Mouse (Mus musculus): ENCODE results near the gene Hecw2.

Hecw2 gene

DNA sequence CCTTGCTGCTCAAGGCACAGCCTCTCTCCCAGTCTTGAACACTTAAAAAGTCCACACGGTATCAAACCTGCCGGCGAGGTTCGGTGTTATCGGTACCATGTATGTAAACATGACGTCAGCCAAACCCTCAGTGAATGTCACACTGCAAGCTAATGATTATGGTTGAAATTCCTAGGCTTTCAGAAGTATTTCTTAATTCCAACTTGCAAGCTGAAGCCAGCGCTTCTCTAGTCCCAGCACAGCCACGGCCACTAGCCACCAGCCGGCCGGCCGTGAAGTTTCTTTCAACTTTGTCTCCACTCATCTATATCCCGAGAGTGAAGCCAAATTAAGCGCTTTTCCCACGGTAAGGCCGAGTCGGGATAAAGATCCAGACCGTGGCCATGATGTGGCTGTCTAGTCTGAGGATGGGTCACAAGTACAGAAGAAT lies 410.7 kb downstream of the Hecw2 start:
- peak in 1 of 2 experiments; percentile 22 for DNase-seq (ENCODE audit: low spot score in 2 of 2)

DNA sequence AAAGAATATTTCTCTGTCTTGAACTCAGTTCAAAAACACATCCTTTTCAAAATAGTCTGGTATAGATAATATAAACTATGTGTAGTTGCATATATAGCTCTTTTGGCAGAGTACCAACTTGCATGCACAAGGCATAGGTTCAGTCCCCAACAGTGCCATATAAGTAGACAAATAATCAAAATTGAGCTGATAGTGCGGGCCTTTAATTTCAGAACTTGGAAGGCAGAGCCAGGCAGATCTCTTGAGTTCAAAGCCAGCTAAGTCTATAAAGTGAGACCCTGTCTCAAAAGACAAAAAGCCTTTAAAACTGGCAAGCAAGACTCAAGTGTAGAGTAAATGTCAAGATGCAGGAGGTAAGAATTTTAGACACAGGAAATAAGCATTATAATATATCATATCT lies 412.0 kb downstream of the Hecw2 start:
- no peak for DNase-seq (ENCODE audit: low spot score in 2 of 2)

DNA sequence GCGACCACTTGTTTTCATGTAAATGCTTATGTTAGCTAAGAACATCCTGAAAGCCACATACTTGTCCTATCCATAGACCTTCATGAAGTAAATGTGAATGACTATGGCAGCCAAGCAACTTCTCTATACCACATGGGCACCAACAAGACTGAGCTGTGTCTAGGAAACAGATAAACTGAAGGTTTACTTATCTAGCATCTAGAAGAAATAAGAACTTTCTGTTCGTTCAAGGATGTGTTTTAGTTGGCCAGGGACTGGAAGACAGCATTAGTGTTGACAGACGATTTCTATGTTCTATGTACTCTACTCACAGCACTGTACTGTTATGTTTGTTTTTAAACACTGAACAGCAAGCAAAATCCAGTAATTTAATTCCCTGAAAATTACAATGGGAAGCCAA lies 412.9 kb downstream of the Hecw2 start:
- no peak for DNase-seq (ENCODE audit: low spot score in 2 of 2)

DNA sequence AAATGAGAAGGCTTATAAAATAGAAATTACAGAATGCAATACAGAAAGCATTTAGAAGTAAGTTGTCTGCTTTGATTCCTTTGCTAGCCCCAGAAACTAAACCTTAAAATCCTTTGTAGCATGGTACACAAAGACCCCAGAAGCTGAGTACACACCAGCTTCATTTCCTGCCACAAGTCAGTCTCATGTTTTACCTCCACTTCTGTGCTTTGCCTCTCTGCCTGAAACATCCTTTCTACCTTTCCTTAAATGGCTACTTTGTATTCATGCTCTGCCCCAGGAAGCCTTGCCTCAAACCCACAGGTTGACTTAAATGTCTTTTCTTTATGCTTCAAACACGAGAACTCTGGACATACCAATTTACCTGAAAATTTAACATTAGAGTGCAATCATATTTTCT lies 413.7 kb downstream of the Hecw2 start:
- no peak for DNase-seq (ENCODE audit: low spot score in 2 of 2)

DNA sequence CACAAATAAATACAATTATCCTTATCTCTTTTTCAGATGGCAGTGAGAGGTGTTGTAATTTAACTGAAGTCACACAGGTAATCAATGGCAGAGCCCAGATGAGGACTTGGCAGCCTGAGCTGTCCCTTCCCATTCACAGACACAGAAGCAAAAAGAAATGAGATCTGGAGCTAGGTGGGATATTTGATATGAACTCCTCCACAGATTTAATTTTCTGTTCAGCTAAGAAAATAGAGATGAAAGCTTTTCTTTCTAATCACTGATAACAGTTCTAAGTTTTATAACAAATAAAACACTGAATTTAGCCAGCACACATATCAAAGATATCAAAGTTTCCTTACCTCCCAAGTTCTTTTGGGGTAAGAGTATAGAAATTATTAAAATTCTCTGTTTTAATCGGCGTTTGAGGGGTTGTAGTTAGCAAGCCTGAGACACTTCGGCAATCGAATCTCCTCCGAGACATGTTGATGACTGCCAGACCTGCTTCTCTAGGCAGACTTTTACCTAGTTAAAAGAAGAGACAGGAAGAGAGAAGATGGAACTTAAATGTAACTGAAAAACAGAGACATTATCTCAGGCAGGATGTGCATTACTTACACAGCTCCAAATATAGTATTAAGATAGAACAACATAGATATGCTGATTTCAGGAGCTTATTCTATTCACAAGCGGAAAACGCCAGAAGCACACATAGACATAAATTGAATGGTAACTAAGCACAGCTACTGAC lies 418.6 kb downstream of the Hecw2 start:
- DNase-seq (ENCODE audit: low spot score in 2 of 2) = no peak

DNA sequence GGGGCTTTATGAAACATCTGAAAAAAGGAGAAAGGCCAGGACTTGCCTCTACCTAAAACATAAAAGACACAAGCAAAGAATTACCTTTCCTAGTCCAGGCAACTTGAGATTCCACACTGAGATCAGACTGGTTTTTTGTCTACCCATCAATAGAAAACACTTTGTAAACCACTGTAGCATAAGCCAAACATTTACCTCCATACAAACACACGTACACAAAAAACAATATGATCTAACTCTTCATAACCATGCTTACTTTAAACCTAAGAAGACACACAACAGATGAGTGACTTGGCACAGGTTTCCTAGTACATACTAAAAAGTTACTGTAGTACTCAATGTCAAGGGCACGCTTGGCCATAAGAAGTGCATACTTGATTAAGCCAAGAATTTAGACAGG lies 419.4 kb downstream of the Hecw2 start:
- no peak for DNase-seq (ENCODE audit: low spot score in 2 of 2)

DNA sequence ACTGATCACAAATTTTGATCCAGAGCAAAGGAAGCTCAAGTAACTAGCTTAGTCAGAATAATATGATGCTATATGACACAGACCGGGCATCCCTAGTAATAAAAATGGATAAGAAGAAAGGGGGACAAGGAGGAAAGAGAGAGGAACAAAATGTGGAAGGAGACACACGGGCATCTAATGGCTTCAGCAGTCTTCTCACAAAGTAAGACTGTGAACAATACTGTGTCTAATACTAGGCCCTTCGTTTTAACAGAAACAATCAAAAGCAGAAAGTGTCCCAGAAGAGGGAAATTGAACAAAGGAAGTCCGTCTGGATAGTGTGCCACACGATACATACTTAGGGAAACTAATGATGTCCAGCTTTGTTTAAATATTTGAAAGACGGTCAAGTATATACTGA lies 419.9 kb downstream of the Hecw2 start:
- no peak for DNase-seq (ENCODE audit: low spot score in 2 of 2)

DNA sequence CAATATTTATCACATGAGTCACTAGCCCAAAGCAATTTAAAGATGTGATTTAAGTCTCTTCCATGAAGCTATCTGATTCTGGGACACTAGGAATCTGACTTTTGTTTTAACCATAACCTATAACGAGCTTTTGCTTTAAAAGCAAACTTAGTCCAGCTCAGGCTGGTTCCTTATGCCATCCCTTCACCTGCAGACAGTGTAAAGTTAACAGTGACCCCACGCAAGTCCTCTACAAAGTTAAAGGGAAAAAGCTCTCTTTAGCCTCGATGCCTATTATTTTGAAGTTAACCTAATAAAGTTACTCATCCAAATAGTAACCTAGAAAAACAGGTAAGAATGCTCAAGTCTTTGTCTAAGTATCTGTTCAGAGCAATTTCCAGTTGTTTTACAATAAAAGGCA lies 420.4 kb downstream of the Hecw2 start:
- no peak for DNase-seq (ENCODE audit: low spot score in 2 of 2)

DNA sequence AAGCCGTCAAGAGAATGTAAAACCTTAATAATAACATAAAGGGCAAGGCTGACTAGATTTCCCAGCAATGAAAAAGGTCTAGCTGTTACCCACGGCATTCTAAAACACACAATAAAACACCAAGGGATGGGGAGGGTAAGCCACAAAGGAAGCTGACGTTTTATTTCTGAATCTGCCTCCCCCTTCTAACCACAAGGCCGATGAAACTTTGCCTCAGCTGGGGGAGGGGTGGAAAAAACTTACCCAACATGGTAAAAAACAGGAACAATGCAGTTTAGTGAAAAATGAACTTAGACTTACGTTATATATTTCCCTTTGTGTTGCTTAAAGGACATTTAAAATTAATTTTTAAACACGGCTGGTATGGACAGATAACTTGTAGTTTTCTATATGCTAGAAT lies 421.0 kb downstream of the Hecw2 start:
- DNase-seq (ENCODE audit: low spot score in 2 of 2) = no peak

DNA sequence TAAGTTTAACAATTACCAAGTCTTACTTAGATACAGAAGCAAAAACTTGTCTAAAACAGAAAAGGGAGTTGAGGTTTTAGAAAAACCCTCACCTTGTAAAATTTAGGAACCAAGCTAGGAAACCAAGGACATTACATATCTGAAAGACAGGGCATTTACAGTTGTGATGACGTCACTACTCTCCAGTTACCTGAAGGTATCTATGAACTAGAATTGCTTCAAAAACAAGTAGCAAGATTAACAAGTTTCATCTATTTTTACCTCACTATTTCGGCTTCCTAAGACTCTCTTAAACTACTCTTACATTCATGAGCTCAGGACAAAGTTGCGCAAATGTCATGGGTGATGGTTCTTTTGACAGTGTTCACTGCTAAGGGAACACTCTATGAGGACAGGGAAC lies 422.0 kb downstream of the Hecw2 start:
- DNase-seq (ENCODE audit: low spot score in 2 of 2) = no peak

DNA sequence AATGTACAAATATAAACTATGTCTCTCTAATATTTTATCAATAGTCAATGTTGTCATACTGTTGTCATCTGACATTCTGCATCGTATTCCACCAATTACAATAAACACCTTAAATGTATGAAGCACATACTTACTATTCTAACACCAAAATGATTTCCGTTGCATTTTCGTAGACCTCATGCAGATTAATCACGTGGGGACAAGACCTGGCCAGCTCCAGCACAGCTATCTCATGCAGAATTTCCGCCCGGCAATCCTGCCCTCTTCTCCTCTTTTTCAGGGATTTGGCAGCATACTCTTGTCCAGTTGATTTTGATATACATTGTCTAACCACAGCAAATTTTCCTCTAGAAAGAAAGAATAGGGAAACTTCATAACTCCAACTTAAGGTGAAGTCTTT lies 423.5 kb downstream of the Hecw2 start:
- no peak for DNase-seq (ENCODE audit: low spot score in 2 of 2)

DNA sequence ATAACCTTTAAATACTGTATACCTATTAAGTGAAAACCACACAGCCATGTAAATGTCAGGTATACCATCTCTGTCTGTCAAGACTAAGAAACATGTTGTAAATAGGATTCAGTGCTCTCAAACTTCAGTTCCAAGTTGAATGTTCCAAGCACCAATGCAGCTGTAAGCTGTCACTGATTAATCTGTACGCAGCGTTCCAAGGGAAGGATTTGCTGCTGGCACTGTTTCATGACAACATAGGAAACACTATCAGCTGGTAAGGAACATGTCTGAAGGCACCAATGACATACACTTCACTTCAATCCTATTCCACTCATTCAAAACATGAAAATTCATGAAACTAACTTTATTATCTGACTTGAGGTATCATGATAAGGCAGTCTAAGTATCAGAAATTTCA lies 428.9 kb downstream of the Hecw2 start:
- DNase-seq (ENCODE audit: low spot score in 2 of 2) = no peak

DNA sequence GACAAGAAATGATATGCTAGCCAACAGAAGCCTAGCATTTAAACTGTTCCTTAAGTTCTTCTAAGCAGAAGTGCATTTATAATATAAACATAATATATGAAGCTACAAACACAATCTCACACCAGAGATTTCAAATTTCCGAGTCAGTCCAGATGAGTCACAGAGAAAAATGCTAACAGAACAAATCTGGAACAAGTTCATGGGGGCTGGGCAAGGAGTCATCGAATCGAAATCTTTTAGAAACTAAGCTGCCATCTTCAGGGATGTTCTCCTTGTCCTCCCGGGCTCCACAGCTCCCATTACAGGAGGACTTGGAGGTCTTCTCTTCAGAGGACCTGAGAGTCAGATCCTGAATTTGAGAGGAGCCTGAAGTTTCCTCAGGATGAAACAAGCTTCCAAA lies 437.7 kb downstream of the Hecw2 start:
- no peak for DNase-seq (ENCODE audit: low spot score in 2 of 2)

Data from urinary bladder, adult 18-20 months (tissue).